Mouse (Mus musculus) heart, adult 2 months (tissue): ENCODE measurements around the gene Gm17455.

ENCODE experiments used
- CTCF ChIP-seq: fragments of 200-600 bp; IDR thresholded peaks from 2 replicates; pipeline ENCODE4 v1.8.1; 2022; ENCODE audit warnings: antibody characterized with exemption, mild to moderate bottlenecking, moderate library complexity
- EP300 ChIP-seq: fragments of 200-500 bp; IDR thresholded peaks from 2 replicates; pipeline ENCODE4 v1.6.1; 2011; ENCODE audit warnings: low read depth, low read length, control low read depth; ENCODE audit not compliant: insufficient read depth
- POLR2A ChIP-seq: fragments of 200-500 bp; IDR thresholded peaks from 2 replicates; pipeline ENCODE4 v1.6.1; 2011; ENCODE audit warnings: mild to moderate bottlenecking, low read depth, low read length, control low read depth; ENCODE audit not compliant: insufficient read depth

DNA sequence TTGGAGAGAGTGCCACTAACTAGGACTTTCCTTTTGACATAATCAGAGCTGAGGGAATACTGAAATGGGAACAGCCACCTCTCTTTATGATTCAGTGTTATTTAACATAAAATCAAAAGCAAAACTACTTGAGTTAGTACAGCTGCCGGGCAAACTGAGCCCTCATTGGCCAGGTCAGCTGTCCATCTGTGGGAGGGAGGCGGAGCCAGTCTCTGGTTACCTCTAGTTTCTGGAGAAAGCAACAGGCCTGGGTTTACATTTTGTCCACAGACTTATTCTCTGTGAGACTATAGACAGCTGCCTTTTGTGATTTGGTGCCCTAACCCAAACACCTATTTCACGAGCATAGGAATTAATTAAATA is 48.7 kb upstream of the Gm17455 start:
- no peak for TF ChIP-seq POLR2A
- TF ChIP-seq CTCF: no peak
- TF ChIP-seq EP300: no peak
